Mouse (Mus musculus) liver, embryonic 11.5 days (tissue): ENCODE data around the gene 1700013H16Rik. TPM values are rescaled to one million over a fixed set of nuclear protein-coding genes. Genes with fewer than 3 reads are reported as not detected.
"Not testable (repeated sequence)": the region's sequence is repeated elsewhere in the genome, so short reads cannot be mapped to it uniquely, and the experiment has no call there.

ENCODE experiments used
- ATAC-seq: fragments of 200-750 bp; cut with Nextera tagmentation; replicated peaks from 2 replicates; pipeline ENCODE4 v1.8.0; 2017; ENCODE audit warnings: moderate number of reproducible peaks, mild to moderate bottlenecking, moderate TSS enrichment, moderate library complexity; ENCODE audit not compliant: low FRiP score
- DNase-seq: peaks from one replicate; pipeline ENCODE4 v3.0.0-alpha.2; 2017; ENCODE audit warnings: low spot score
- H3K27ac ChIP-seq: fragments of 300-500 bp; sonication (generic); 2 replicates; pipeline ENCODE4 v1.5.1; 2014; ENCODE audit warnings: mild to moderate bottlenecking, low read depth, low read length, control low read depth
- H3K27me3 ChIP-seq: fragments of 300-500 bp; sonication (generic); replicated peaks from 2 replicates; pipeline ENCODE4 v1.6.1; 2014; ENCODE audit warnings: low read length, mixed read lengths; ENCODE audit not compliant: control insufficient read depth, insufficient read depth
- H3K36me3 ChIP-seq: fragments of 300-500 bp; sonication (generic); 2 replicates; pipeline ENCODE4 v1.6.1; 2014; ENCODE audit warnings: mild to moderate bottlenecking, low read length, moderate library complexity, mixed read lengths; ENCODE audit not compliant: control insufficient read depth, insufficient read depth
- H3K4me1 ChIP-seq: fragments of 300-500 bp; sonication (generic); replicated peaks from 2 replicates; pipeline ENCODE4 v1.6.1; 2014; ENCODE audit warnings: low read length, mixed read lengths; ENCODE audit not compliant: control insufficient read depth, insufficient read depth
- H3K4me2 ChIP-seq: fragments of 300-500 bp; sonication (generic); 2 replicates; pipeline ENCODE4 v1.6.1; 2014; ENCODE audit warnings: mild to moderate bottlenecking, control low read depth, moderate library complexity
- H3K4me3 ChIP-seq: fragments of 300-500 bp; sonication (generic); 2 replicates; pipeline ENCODE4 v1.5.1; 2014; ENCODE audit warnings: low read depth, low read length, control low read depth
- H3K9ac ChIP-seq: fragments of 300-500 bp; sonication (generic); 2 replicates; pipeline ENCODE4 v1.6.1; 2014; ENCODE audit warnings: low read depth, low read length, control low read depth
- H3K9me3 ChIP-seq: fragments of 300-500 bp; sonication (generic); 2 replicates; pipeline ENCODE4 v1.6.1; 2016; ENCODE audit warnings: low read length, inconsistent platforms, mixed read lengths; ENCODE audit not compliant: control insufficient read depth
- WGBS: fragments of 180-500 bp; shearing (Covaris S2); extraction: QIAGEN DNeasy Blood & Tissue Kit; methylation state at CpG from one replicate; pipeline ENCODE4 v1.1.7; 2014; 5-methylcytosine and 5-hydroxymethylcytosine counted together
- polyA plus RNA-seq: library from polyadenylated mRNA; unstranded; fragments of >200 nt; fragmentation: Nextera tagmentation; extraction: Ambion mirVana; gene quantifications from 2 replicates; pipeline ENCODE4 v1.2.1, GENCODE M21; 2014

The 1700013H16Rik gene
- not detected in 2 replicates for polyA plus RNA-seq

GRCm38 (mm10) chrX:53757736-53758135 lies at the start of gene 1700013H16Rik:
Gene 1700013H16Rik (minus strand): TSS chrX:53757831.
- Histone ChIP-seq H3K9ac (no peak within 1 kb of the TSS), H3K36me3 (no peaks in the 10 kb centered on the region), H3K4me1 (no peaks in the 10 kb centered on the region), H3K4me2 (no peak within 1 kb of the TSS), H3K27me3 (no peaks in the 10 kb centered on the region), H3K27ac (no peak within 1 kb of the TSS), H3K9me3 (peaks cover 2% of the 10 kb centered on the region; the same call in 1 of the 2 replicates), H3K4me3 (no peak within 1 kb of the TSS)
- DNase-seq (no peak), ATAC-seq (no peak)
- 93% methylated on average over 16 of the region's 16 CpGs for WGBS

GRCm38 (mm10) chrX:53799074-53799473 lies 41.4 kb upstream of the 1700013H16Rik start:
- H3K9me3 ChIP-seq: no peaks in the 10 kb centered on the region
- H3K4me2 ChIP-seq: no peak overlapping the region
- H3K27me3 ChIP-seq: no peaks in the 10 kb centered on the region
- no peak for DNase-seq
- H3K9ac ChIP-seq: no peak overlapping the region
- 41% methylated on average over 3 of the region's 3 CpGs for WGBS
- H3K4me1 ChIP-seq: no peaks in the 10 kb centered on the region
- no peak overlapping the region for H3K4me3 ChIP-seq
- H3K36me3 ChIP-seq: no peaks in the 10 kb centered on the region
- ATAC-seq: no peak
- no peak overlapping the region for H3K27ac ChIP-seq

GRCm38 (mm10) chrX:53797519-53797918 lies 39.9 kb upstream of the 1700013H16Rik start, which contains the start of gene Xlr:
Gene Xlr (minus strand): TSS chrX:53797706.
- 74% methylated on average over 11 of the region's 11 CpGs for WGBS
- not testable (repeated sequence) for H3K36me3 ChIP-seq, H3K27ac ChIP-seq, DNase-seq, H3K9ac ChIP-seq, H3K9me3 ChIP-seq, ATAC-seq, H3K27me3 ChIP-seq, H3K4me3 ChIP-seq, H3K4me1 ChIP-seq, H3K4me2 ChIP-seq

GRCm38 (mm10) chrX:53776276-53776675 lies 18.6 kb upstream of the 1700013H16Rik start, which contains the start of gene Zfp36l3:
Gene Zfp36l3 (minus strand): TSS chrX:53776394.
- DNase-seq (no peak), ATAC-seq (no peak)
- Histone ChIP-seq H3K4me1 (no peaks in the 10 kb centered on the region), H3K9ac (no peak within 1 kb of the TSS), H3K27me3 (no peaks in the 10 kb centered on the region), H3K4me3 (no peak within 1 kb of the TSS), H3K9me3 (no peaks in the 10 kb centered on the region), H3K27ac (no peak within 1 kb of the TSS), H3K4me2 (no peak within 1 kb of the TSS), H3K36me3 (no peaks in the 10 kb centered on the region)
- 84% methylated on average over 12 of the region's 12 CpGs for WGBS

GRCm38 (mm10) chrX:53752851-53753250 lies 4.8 kb downstream of the 1700013H16Rik start:
- no peak overlapping the region for H3K9ac ChIP-seq
- DNase-seq: no peak
- H3K36me3 ChIP-seq: no peaks in the 10 kb centered on the region
- H3K4me1 ChIP-seq: no peaks in the 10 kb centered on the region
- H3K4me3 ChIP-seq: no peak overlapping the region
- no peaks in the 10 kb centered on the region for H3K27me3 ChIP-seq
- H3K4me2 ChIP-seq: no peak overlapping the region
- no peak for ATAC-seq
- 100% methylated on average over 1 of the region's 1 CpGs for WGBS
- peaks cover 2% of the 10 kb centered on the region; the same call in 1 of the 2 replicates for H3K9me3 ChIP-seq
- no peak overlapping the region for H3K27ac ChIP-seq

- Histone ChIP-seq H3K4me3 (no peak overlapping the region), H3K36me3 (no peaks in the 10 kb centered on the region), H3K4me2 (no peak overlapping the region), H3K27me3 (no peaks in the 10 kb centered on the region), H3K9ac (no peak overlapping the region), H3K4me1 (no peaks in the 10 kb centered on the region), H3K27ac (no peak overlapping the region), H3K9me3 (no peaks in the 10 kb centered on the region)
- no peak for ATAC-seq
- 73% methylated on average over 2 of the region's 2 CpGs for WGBS
- DNase-seq: no peak
Measured at GRCm38 (mm10) chrX:53728967-53729366, 28.7 kb downstream of the 1700013H16Rik start.

- H3K4me2 ChIP-seq: no peak within 1 kb of the TSS
- H3K4me3 ChIP-seq: no peak within 1 kb of the TSS
- ATAC-seq (no peak), DNase-seq (no peak)
- H3K4me1 ChIP-seq: no peaks in the 10 kb centered on the region
- WGBS: 78% methylated on average over 11 of the region's 11 CpGs
- no peak within 1 kb of the TSS for H3K9ac ChIP-seq
- H3K9me3 ChIP-seq: no peaks in the 10 kb centered on the region
- no peaks in the 10 kb centered on the region for H3K36me3 ChIP-seq
- no peaks in the 10 kb centered on the region for H3K27me3 ChIP-seq
- no peak within 1 kb of the TSS for H3K27ac ChIP-seq
Measured at GRCm38 (mm10) chrX:53724596-53724995, 33.0 kb downstream of the 1700013H16Rik start, which contains the start of gene 4930502E18Rik. Gene 4930502E18Rik (plus strand): TSS chrX:53724826.

- peak overlapping the region; percentile 46 for H3K4me2 ChIP-seq
- no peak overlapping the region for H3K9ac ChIP-seq
- H3K27ac ChIP-seq: no peak overlapping the region
- no peaks in the 10 kb centered on the region for H3K4me1 ChIP-seq
- no peaks in the 10 kb centered on the region for H3K36me3 ChIP-seq
- no peaks in the 10 kb centered on the region for H3K27me3 ChIP-seq
- no peak overlapping the region for H3K4me3 ChIP-seq
- ATAC-seq: no peak
- WGBS: 21% methylated on average over 49 of the region's 49 CpGs
- no peaks in the 10 kb centered on the region for H3K9me3 ChIP-seq
- DNase-seq: peak; percentile 34
Measured at GRCm38 (mm10) chrX:53716323-53717182, 41.1 kb downstream of the 1700013H16Rik start.

- H3K4me1 ChIP-seq: no peaks in the 10 kb centered on the region
- H3K27me3 ChIP-seq: no peaks in the 10 kb centered on the region
- peak overlapping the region; percentile 46 for H3K4me2 ChIP-seq
- 64% methylated on average over 2 of the region's 2 CpGs for WGBS
- ATAC-seq (no peak), DNase-seq (no peak)
- H3K27ac ChIP-seq: no peak overlapping the region
- H3K9me3 ChIP-seq: no peaks in the 10 kb centered on the region
- H3K4me3 ChIP-seq: no peak overlapping the region
- no peak overlapping the region for H3K9ac ChIP-seq
- H3K36me3 ChIP-seq: no peaks in the 10 kb centered on the region
Measured at GRCm38 (mm10) chrX:53715942-53716322, 41.7 kb downstream of the 1700013H16Rik start.
